Comparison of ENCODE assay signal across 26 mouse cellular contexts in the genomic region with DNA sequence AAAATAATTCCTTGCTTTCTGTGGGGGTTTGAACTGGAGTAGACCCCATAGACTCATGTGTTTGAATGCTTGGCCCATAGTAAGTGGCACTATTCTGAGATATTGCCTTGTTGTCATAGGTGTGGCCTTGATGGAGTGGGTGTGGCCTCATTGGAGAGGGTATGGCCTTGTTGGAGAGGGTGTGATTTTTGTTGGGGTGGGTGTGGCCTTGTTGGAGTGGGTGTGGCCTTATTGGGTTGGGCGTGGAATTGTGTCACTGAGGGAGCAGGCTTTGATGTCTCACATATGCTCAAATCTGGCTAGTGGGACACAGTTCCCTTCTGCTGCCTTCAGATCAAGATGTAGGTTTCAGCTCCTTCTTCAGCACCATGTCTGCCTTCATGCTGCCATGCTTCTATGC.
"Had no signal": no experiment of that assay in that cellular context is flagged by ENCODE, and none has a peak within 500 bp of the region (broad histone marks: within the 10 kb centered on the region; RNA-seq: fewer than 3 reads in every experiment).

No protein-coding gene starts in this region.

- H3K36me3 ChIP-seq: embryonic facial prominence, embryonic 10.5 days; embryonic facial prominence, embryonic 12.5 days; embryonic facial prominence, embryonic 13.5 days; embryonic facial prominence, embryonic 15.5 days; forebrain, embryonic 10.5 days; forebrain, embryonic 12.5 days; forebrain, embryonic 15.5 days; heart, embryonic 10.5 days had no signal

- ATAC-seq: forebrain, embryonic 13.5 days; forebrain, embryonic 14.5 days; forebrain, embryonic 15.5 days; forebrain, embryonic 16.5 days; forebrain, postnatal 0 days had no signal

- H3K27ac ChIP-seq: embryonic facial prominence, embryonic 10.5 days; embryonic facial prominence, embryonic 12.5 days; embryonic facial prominence, embryonic 13.5 days; embryonic facial prominence, embryonic 15.5 days; forebrain, embryonic 10.5 days; forebrain, embryonic 12.5 days; forebrain, embryonic 13.5 days; forebrain, embryonic 15.5 days; gastrocnemius, adult 2 months; heart, adult 2 months; heart, embryonic 10.5 days had no signal

- H3K27me3 ChIP-seq: embryonic facial prominence, embryonic 15.5 days had no signal

- H3K4me3 ChIP-seq: embryonic facial prominence, embryonic 10.5 days; embryonic facial prominence, embryonic 12.5 days; embryonic facial prominence, embryonic 13.5 days; embryonic facial prominence, embryonic 15.5 days; erythroblast, embryonic 14.5 days; forebrain, embryonic 10.5 days; forebrain, embryonic 12.5 days; forebrain, embryonic 13.5 days; forebrain, embryonic 15.5 days; gastrocnemius, adult 2 months; heart, adult 2 months; heart, embryonic 10.5 days had no signal

- H3K9ac ChIP-seq: embryonic facial prominence, embryonic 12.5 days; embryonic facial prominence, embryonic 13.5 days; embryonic facial prominence, embryonic 15.5 days; forebrain, embryonic 12.5 days; forebrain, embryonic 13.5 days; forebrain, embryonic 15.5 days; forebrain, postnatal 0 days had no signal

- H3K9me3 ChIP-seq: embryonic facial prominence, embryonic 10.5 days; embryonic facial prominence, embryonic 12.5 days; embryonic facial prominence, embryonic 13.5 days; embryonic facial prominence, embryonic 15.5 days; forebrain, embryonic 12.5 days; forebrain, embryonic 15.5 days; heart, embryonic 10.5 days had no signal

- H3K4me1 ChIP-seq: embryonic facial prominence, embryonic 12.5 days; embryonic facial prominence, embryonic 13.5 days; embryonic facial prominence, embryonic 15.5 days; heart, embryonic 10.5 days had no signal

- DNase-seq: cerebellum, postnatal 10 days; cerebellum, postnatal 14 days; cerebellum, postnatal 25 days; cerebellum, postnatal 36 days; embryo, embryonic 11 days; forebrain, postnatal 0 days; gastrocnemius, adult 2 months; gastrocnemius, postnatal 10 days; gastrocnemius, postnatal 14 days; gastrocnemius, postnatal 25 days; gastrocnemius, postnatal 36 days; heart, adult 11 months; heart, adult 2 months had no signal

- H3K4me2 ChIP-seq: embryonic facial prominence, embryonic 12.5 days; embryonic facial prominence, embryonic 13.5 days; embryonic facial prominence, embryonic 15.5 days; forebrain, embryonic 12.5 days; forebrain, embryonic 13.5 days; forebrain, embryonic 15.5 days; heart, embryonic 11.5 days had no signal
